Mouse (Mus musculus): ENCODE measurements around the gene Efna5. TPM values are rescaled to one million over a fixed set of nuclear protein-coding genes. Genes with fewer than 3 reads are reported as not detected.
A peak's percentile ranks its signal among the peaks of the same experiment; 100 is the strongest.

Efna5 gene
- polyA plus RNA-seq, 1 experiment from 2014 or later = 26.9 TPM

DNA sequence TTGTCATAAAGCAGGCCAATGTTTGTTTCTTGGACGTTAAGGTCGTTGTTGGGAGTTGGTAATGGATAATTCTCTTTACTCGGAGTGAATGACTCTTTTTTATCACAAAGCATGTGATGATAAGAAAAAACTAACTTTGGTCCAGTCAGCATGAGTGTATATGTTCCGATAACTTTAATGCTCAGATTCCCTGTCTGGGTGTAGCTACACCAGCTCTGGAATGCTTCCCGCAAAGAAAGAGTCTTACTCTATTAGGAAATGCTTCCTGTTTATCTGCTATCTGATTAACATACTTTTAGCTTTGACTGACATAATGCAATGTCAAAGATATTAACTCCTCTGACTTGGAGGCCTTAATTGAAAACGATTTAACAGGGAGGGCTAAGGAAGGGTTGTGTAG is 204.7 kb downstream of the Efna5 start:
- H3K4me2 ChIP-seq (replicated peaks; ENCODE audit: low read depth, low read length) = no peak overlapping the region
- H3K27ac ChIP-seq (ENCODE audit: low read length) = no peak overlapping the region
- H3K4me3 ChIP-seq (ENCODE audit: low read length) = no peak overlapping the region
- H3K27me3 ChIP-seq (ENCODE audit: insufficient read depth, low read length) = no peaks in the 10 kb centered on the region
- 46% methylated on average over 6 of the region's 6 CpGs for WGBS
- no peaks in the 10 kb centered on the region for H3K36me3 ChIP-seq (ENCODE audit: insufficient read depth, low read length)
- H3K9ac ChIP-seq (replicated peaks; ENCODE audit: low read length) = no peak overlapping the region
- peaks cover 13% of the 10 kb centered on the region for H3K4me1 ChIP-seq (ENCODE audit: insufficient read depth, low read length)
- no peaks in the 10 kb centered on the region for H3K9me3 ChIP-seq (ENCODE audit: low read length)
- no peak for ATAC-seq (ENCODE audit: low FRiP score, low TSS enrichment)

DNA sequence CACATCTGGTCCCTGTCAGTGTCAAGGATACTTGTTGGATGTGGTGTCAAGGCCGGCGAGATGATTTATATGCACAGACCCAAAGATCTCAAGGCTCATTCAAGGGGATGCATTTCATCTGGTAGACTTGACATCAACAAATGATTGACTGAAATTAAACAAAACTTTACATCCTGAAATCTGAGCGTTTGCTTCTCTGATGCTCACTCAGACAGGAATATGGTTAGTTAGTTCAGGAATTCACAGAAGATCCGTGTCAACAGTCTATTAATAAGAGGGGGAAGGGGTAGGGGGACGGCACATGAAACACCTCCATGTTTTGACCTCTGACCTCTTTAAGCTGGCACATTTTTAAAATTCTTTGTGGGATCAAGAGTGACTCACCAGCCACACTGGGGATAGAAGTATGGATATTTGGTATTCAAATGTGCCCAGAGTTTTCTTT is 205.3 kb downstream of the Efna5 start:
- whole genome bisulfite sequencing = 24% methylated on average over 5 of the region's 5 CpGs
- no peak overlapping the region for H3K4me2 ChIP-seq (replicated peaks; ENCODE audit: low read depth, low read length)
- H3K27ac ChIP-seq (ENCODE audit: low read length) = no peak overlapping the region
- H3K27me3 ChIP-seq (ENCODE audit: insufficient read depth, low read length) = no peaks in the 10 kb centered on the region
- no peak overlapping the region for H3K9ac ChIP-seq (replicated peaks; ENCODE audit: low read length)
- H3K4me3 ChIP-seq (ENCODE audit: low read length) = no peak overlapping the region
- H3K9me3 ChIP-seq (ENCODE audit: low read length) = no peaks in the 10 kb centered on the region
- no peak; the same call in 1 of the 2 replicates for ATAC-seq (ENCODE audit: low FRiP score, low TSS enrichment)
- no peaks in the 10 kb centered on the region for H3K36me3 ChIP-seq (ENCODE audit: insufficient read depth, low read length)
- H3K4me1 ChIP-seq (ENCODE audit: insufficient read depth, low read length) = peaks cover 13% of the 10 kb centered on the region

DNA sequence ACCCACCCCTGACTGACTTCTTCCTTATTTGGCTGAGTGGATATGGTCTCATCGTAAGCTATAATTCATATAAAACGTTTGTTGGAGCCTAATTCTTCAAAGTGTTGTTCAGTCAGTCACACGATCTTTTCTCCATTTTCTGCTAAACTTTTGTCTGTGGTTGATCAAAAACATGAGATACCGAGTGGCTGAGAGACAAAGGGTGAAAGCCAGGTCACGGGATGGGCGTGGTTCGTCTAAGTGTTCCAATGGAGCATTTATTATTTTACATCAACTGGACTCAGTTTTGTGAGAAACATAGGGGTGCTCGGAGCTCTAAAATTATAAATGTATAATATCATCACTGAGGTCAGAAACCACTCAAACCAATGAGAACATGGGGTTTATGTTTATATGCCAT is 209.0 kb downstream of the Efna5 start:
- no peaks in the 10 kb centered on the region for H3K27me3 ChIP-seq (ENCODE audit: insufficient read depth, low read length)
- no peak overlapping the region for H3K4me3 ChIP-seq (ENCODE audit: low read length)
- H3K36me3 ChIP-seq (ENCODE audit: insufficient read depth, low read length) = no peaks in the 10 kb centered on the region
- H3K4me2 ChIP-seq (replicated peaks; ENCODE audit: low read depth, low read length) = no peak overlapping the region
- no peak overlapping the region for H3K27ac ChIP-seq (ENCODE audit: low read length)
- ATAC-seq (ENCODE audit: low FRiP score, low TSS enrichment) = no peak
- peaks cover 13% of the 10 kb centered on the region for H3K4me1 ChIP-seq (ENCODE audit: insufficient read depth, low read length)
- no peak overlapping the region for H3K9ac ChIP-seq (replicated peaks; ENCODE audit: low read length)
- H3K9me3 ChIP-seq (ENCODE audit: low read length) = no peaks in the 10 kb centered on the region
- 61% methylated on average over 8 of the region's 8 CpGs for WGBS

DNA sequence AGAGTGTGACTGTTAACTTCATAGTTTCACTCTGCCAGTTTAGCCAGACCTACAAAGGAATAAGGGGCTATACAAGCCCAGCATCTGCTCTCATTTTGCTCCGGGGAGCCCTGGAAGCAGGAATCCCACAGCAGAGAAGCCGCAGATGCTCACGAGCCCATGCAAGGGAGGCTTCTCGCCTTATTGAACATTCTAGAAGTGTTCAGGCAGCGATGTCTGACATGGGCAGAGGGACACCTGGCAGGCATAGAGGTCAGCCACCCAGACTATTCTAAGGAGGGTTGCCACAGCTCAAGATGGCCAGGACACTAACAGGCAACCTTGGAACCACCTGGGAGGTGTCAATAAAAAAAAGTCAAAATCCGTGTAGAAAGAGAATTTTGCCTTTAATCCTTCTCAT is 214.4 kb downstream of the Efna5 start:
- no peaks in the 10 kb centered on the region for H3K27me3 ChIP-seq (ENCODE audit: insufficient read depth, low read length)
- H3K9ac ChIP-seq (replicated peaks; ENCODE audit: low read length) = no peak overlapping the region
- H3K36me3 ChIP-seq (ENCODE audit: insufficient read depth, low read length) = no peaks in the 10 kb centered on the region
- no peaks in the 10 kb centered on the region for H3K9me3 ChIP-seq (ENCODE audit: low read length)
- no peaks in the 10 kb centered on the region; the same call in 1 of the 2 replicates for H3K4me1 ChIP-seq (ENCODE audit: insufficient read depth, low read length)
- 76% methylated on average over 6 of the region's 6 CpGs for WGBS
- no peak overlapping the region for H3K27ac ChIP-seq (ENCODE audit: low read length)
- no peak for ATAC-seq (ENCODE audit: low FRiP score, low TSS enrichment)
- no peak overlapping the region for H3K4me2 ChIP-seq (replicated peaks; ENCODE audit: low read depth, low read length)
- no peak overlapping the region for H3K4me3 ChIP-seq (ENCODE audit: low read length)

DNA sequence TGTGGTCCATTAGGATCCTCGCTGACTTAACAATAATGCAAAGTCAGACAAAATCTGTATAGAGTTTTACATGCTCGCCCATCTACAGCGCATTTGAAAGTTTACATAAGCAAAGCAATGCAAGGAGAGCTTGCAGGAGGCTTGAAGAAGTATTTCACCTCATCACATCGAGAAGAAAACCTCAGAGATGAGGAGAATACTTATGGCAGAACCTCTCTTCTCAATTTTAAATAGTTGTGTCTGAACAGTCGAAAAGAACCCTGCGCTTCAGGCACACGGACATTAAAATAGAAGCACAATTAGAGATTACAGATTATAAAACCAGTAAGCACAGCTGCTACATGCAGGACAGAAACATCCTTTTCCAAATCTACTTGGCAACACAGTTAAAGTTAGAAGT is 215.3 kb downstream of the Efna5 start:
- 89% methylated on average over 7 of the region's 7 CpGs for whole genome bisulfite sequencing
- H3K36me3 ChIP-seq (ENCODE audit: insufficient read depth, low read length) = no peaks in the 10 kb centered on the region

DNA sequence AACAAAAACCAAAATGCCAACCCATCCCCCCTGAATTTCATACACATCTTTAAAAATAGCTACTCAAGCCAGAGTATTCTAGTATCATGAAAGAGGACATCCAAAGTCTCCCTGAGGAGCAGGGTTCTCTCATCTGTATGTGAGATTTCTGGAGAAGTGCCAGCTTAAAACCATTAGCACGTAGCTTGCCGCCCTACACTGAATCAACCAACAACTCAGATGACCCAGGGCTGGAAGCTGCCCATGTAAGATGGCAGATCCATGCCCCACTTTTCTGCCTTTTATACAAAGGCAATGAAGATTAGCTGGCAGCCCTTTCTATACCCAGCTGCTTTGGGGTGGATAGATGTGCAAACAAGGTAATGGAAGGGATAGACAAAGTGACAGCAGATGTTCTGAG is 216.4 kb downstream of the Efna5 start:
- 80% methylated on average over 2 of the region's 2 CpGs for WGBS
- H3K9ac ChIP-seq (replicated peaks; ENCODE audit: low read length) = no peak overlapping the region

More for the DNA sequence above, 215.3 kb downstream of the Efna5 start:
- H3K27ac ChIP-seq (ENCODE audit: low read length) = no peak overlapping the region
- H3K27me3 ChIP-seq (ENCODE audit: insufficient read depth, low read length) = no peaks in the 10 kb centered on the region
- no peaks in the 10 kb centered on the region for H3K9me3 ChIP-seq (ENCODE audit: low read length)
- no peak for ATAC-seq (ENCODE audit: low FRiP score, low TSS enrichment)
- no peak overlapping the region for H3K4me3 ChIP-seq (ENCODE audit: low read length)
- no peaks in the 10 kb centered on the region; the same call in 1 of the 2 replicates for H3K4me1 ChIP-seq (ENCODE audit: insufficient read depth, low read length)
- no peak overlapping the region for H3K4me2 ChIP-seq (replicated peaks; ENCODE audit: low read depth, low read length)
- H3K9ac ChIP-seq (replicated peaks; ENCODE audit: low read length) = no peak overlapping the region

DNA sequence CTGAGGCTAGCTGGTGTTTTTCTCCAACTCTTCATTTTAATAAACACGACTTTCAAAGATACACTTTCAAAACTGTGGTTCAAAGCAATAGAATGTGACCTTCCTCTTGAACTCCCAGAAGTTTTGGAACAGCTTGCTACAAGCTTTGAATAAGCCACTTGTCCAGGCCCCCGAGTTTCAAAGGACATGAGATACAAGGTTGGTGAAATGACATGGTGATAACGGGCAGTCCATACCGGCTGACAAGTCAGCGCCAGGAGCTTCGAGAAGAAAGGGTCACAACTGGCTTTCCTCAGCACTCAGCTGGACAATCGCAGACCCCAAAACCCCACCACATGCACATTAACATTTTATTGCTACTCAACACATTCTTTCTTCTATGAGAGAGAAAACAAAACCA is 219.3 kb downstream of the Efna5 start:
- 65% methylated on average over 7 of the region's 7 CpGs for WGBS

More for the DNA sequence above, 216.4 kb downstream of the Efna5 start:
- no peak for ATAC-seq (ENCODE audit: low FRiP score, low TSS enrichment)
- Histone ChIP-seq H3K27me3 (ENCODE audit: insufficient read depth, low read length) (no peaks in the 10 kb centered on the region), H3K27ac (ENCODE audit: low read length) (no peak overlapping the region), H3K9me3 (ENCODE audit: low read length) (no peaks in the 10 kb centered on the region), H3K4me1 (ENCODE audit: insufficient read depth, low read length) (no peaks in the 10 kb centered on the region; the same call in none of the 2 replicates), H3K36me3 (ENCODE audit: insufficient read depth, low read length) (no peaks in the 10 kb centered on the region), H3K4me3 (ENCODE audit: low read length) (no peak overlapping the region), H3K4me2 (replicated peaks; ENCODE audit: low read depth, low read length) (no peak overlapping the region)

DNA sequence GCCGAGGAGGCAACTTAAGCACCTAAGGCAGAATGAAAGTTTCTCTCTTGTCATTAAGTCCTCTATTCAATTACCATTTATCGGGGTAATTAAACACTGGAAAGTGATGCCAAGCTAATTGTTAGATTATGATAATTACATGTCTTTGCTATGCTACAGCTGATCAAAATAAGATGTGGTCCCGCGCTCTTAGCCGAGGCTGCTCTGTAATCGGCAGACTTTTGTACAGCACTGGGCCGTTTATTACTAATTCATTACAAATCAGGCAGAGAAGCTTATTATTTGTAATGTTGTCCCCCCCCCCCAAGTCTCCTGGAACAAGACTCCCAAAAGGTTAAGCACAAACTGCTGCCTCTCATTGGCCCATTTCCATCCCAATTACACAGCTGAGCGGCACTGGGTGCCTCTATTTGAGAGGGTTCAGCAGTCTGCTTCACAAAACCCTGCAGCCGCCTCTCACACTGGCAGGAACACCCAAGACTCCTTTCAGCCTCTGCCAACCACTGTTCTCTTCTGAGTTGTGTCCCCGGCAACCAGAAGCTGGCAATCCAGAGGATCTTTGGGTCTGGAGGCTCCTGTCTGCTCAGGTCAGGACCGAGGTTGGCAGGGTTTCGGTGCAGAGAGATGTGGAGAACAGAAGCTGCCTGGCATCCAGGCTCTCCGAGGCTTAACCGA is 221.5 kb downstream of the Efna5 start:
- ATAC-seq (ENCODE audit: low FRiP score, low TSS enrichment) = peak; percentile 39; the same call in 1 of the 2 replicates
- Histone ChIP-seq H3K36me3 (ENCODE audit: insufficient read depth, low read length) (no peaks in the 10 kb centered on the region), H3K4me1 (ENCODE audit: insufficient read depth, low read length) (peaks cover 6% of the 10 kb centered on the region), H3K4me2 (replicated peaks; ENCODE audit: low read depth, low read length) (no peak overlapping the region), H3K9ac (replicated peaks; ENCODE audit: low read length) (no peak overlapping the region), H3K27ac (ENCODE audit: low read length) (no peak overlapping the region), H3K4me3 (ENCODE audit: low read length) (no peak overlapping the region), H3K9me3 (ENCODE audit: low read length) (no peaks in the 10 kb centered on the region), H3K27me3 (ENCODE audit: insufficient read depth, low read length) (no peaks in the 10 kb centered on the region)
- 79% methylated on average over 14 of the region's 14 CpGs for WGBS

More for the DNA sequence above, 219.3 kb downstream of the Efna5 start:
- Histone ChIP-seq H3K9ac (replicated peaks; ENCODE audit: low read length) (no peak overlapping the region), H3K9me3 (ENCODE audit: low read length) (no peaks in the 10 kb centered on the region), H3K4me2 (replicated peaks; ENCODE audit: low read depth, low read length) (no peak overlapping the region), H3K27me3 (ENCODE audit: insufficient read depth, low read length) (no peaks in the 10 kb centered on the region), H3K36me3 (ENCODE audit: insufficient read depth, low read length) (no peaks in the 10 kb centered on the region), H3K4me3 (ENCODE audit: low read length) (no peak overlapping the region), H3K4me1 (ENCODE audit: insufficient read depth, low read length) (peaks cover 4% of the 10 kb centered on the region), H3K27ac (ENCODE audit: low read length) (no peak overlapping the region)
- no peak for ATAC-seq (ENCODE audit: low FRiP score, low TSS enrichment)

DNA sequence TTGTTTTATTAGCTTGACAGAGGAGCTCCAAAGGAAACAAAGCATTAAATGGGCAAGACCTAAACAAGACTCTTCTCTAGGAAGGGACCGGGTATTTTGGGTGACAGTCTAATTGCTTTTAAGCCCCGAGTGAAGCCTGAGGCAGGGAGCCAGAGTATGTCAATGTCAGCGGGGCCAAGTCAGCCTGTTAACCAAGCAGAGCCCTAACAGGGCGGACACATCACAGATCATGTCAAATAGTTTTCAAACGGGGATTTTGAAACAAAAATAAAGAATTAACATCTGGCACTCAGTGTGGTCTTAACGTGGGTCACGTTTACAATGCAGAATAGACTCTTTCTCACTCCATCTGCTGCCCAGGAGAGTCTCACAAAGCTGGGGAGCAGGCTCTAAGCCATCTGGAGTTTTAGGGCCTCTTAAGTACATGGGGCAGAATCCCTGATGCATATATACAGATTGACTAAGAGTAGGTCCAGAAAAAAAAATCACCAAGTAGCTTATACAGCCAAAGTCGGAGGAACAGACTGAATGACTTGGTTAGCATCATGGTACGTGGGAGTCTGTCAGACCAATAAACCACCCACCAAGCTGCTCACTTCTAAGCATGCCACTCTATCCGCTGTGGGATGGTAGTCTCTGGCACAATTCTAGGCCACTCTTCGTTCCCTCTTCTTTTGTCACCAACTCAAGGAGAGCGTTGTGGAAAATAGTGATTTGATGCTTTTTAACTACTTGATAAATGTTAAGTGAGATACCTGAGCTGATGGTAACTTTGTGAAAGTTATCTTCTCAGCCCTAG is 223.1 kb downstream of the Efna5 start:
- Histone ChIP-seq H3K4me2 (replicated peaks; ENCODE audit: low read depth, low read length) (no peak overlapping the region), H3K36me3 (ENCODE audit: insufficient read depth, low read length) (no peaks in the 10 kb centered on the region), H3K9me3 (ENCODE audit: low read length) (no peaks in the 10 kb centered on the region), H3K9ac (replicated peaks; ENCODE audit: low read length) (no peak overlapping the region), H3K27me3 (ENCODE audit: insufficient read depth, low read length) (no peaks in the 10 kb centered on the region), H3K4me3 (ENCODE audit: low read length) (no peak overlapping the region), H3K4me1 (ENCODE audit: insufficient read depth, low read length) (peaks cover 6% of the 10 kb centered on the region), H3K27ac (ENCODE audit: low read length) (no peak overlapping the region)
- ATAC-seq (ENCODE audit: low FRiP score, low TSS enrichment) = no peak
- WGBS = 52% methylated on average over 12 of the region's 12 CpGs

DNA sequence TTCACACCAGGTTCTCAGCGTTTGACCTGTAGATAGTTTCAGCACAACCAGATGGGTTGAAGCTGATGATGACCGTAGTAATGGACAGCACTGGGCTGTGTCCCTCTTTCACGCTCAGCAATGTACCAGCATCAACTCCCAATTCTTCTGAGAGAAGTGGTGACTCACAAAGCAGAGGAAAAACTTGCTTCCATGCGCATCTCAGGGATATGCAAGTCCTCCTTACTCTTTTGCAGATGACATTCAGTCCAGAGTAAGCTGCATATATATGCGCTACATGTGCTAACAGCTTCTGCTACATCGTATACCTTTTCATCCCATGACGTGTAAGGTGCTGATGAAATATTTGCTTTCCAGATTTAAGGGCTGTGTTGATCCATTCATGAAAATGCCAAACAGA is 224.1 kb downstream of the Efna5 start:
- ATAC-seq (ENCODE audit: low FRiP score, low TSS enrichment) = no peak
- no peak overlapping the region for H3K9ac ChIP-seq (replicated peaks; ENCODE audit: low read length)
- no peaks in the 10 kb centered on the region for H3K9me3 ChIP-seq (ENCODE audit: low read length)
- no peak overlapping the region for H3K27ac ChIP-seq (ENCODE audit: low read length)
- peaks cover 6% of the 10 kb centered on the region for H3K4me1 ChIP-seq (ENCODE audit: insufficient read depth, low read length)
- no peaks in the 10 kb centered on the region for H3K36me3 ChIP-seq (ENCODE audit: insufficient read depth, low read length)
- no peak overlapping the region for H3K4me3 ChIP-seq (ENCODE audit: low read length)
- H3K27me3 ChIP-seq (ENCODE audit: insufficient read depth, low read length) = no peaks in the 10 kb centered on the region
- H3K4me2 ChIP-seq (replicated peaks; ENCODE audit: low read depth, low read length) = no peak overlapping the region
- 75% methylated on average over 7 of the region's 7 CpGs for WGBS

Data from kidney, embryonic 16.5 days (tissue).